ENCODE assay signal across 9 mouse cellular contexts in the genomic region with DNA sequence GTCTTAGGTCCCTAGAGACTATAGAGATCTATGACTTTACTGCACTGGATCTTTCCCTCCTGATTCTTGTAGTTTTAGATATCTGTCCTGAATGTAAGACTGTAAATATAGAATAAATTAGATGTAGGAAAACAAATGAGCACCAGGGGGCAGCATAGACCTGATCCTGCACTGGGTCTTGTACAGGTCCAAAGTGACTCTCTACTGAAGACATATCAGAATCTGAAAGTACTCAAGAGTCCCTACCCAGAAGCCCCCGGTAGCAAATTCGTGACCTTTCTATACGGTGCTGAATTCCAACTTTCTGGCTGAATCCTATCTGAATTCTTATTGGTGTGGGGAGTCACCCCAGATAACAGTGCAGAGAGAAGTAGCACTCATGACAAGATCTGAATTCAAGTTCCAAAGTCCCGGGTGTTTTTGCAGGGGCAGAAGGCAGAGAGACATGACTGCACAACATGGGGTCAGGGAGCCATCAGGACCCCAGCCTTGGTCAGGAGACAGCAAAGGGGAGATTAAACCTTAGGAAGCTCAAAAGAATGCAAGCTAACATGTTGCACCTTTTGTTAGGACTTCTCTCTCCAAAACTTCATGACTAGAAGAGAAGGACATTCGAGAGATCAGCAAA.
DNase-seq lines count a peak whose midpoint lies in the region; ATAC-seq and TF ChIP-seq lines count a peak whose summit lies in the region.
"Had no signal": no experiment of that assay in that cellular context is flagged by ENCODE, and none has a peak within 500 bp of the region (broad histone marks: within the 10 kb centered on the region; RNA-seq: fewer than 3 reads in every experiment).

No protein-coding gene starts in this region.

- 50% methylated on average over 5 of the region's 5 CpGs for WGBS in heart, embryonic 11.5 days (ENCODE audit: insufficient replicate concordance)
- WGBS in heart, embryonic 16.5 days: 45% methylated on average over 5 of the region's 5 CpGs
- WGBS in kidney, postnatal 0 days: 58% methylated on average over 5 of the region's 5 CpGs
- 38% methylated on average over 5 of the region's 5 CpGs for WGBS in lung, postnatal 0 days

- ATAC-seq in heart, embryonic 11.5 days (replicated peaks; ENCODE audit: insufficient number of reproducible peaks, low FRiP score, low TSS enrichment): no peak
- ATAC-seq in heart, embryonic 16.5 days (replicated peaks; ENCODE audit: extremely low read depth, insufficient read depth, low FRiP score): peak; percentile 60
- peak; percentile 61; the same call in 1 of the 2 replicates for ATAC-seq in kidney, postnatal 0 days (replicated peaks; ENCODE audit: low FRiP score, low read depth)
- peak; percentile 55 for ATAC-seq in lung, postnatal 0 days

- H3K36me3 ChIP-seq in heart, embryonic 11.5 days (ENCODE audit: control insufficient read depth, insufficient read depth, low read length): no peaks in the 10 kb centered on the region
- H3K36me3 ChIP-seq in heart, embryonic 16.5 days (ENCODE audit: control insufficient read depth, insufficient read depth): no peaks in the 10 kb centered on the region
- no peaks in the 10 kb centered on the region for H3K36me3 ChIP-seq in kidney, postnatal 0 days (ENCODE audit: insufficient read depth, low read length)
- no peaks in the 10 kb centered on the region for H3K36me3 ChIP-seq in lung, postnatal 0 days (ENCODE audit: insufficient read depth, low read length)

- H3K27me3 ChIP-seq in heart, embryonic 11.5 days (ENCODE audit: control insufficient read depth, insufficient read depth, low read length): no peaks in the 10 kb centered on the region
- no peaks in the 10 kb centered on the region for H3K27me3 ChIP-seq in heart, embryonic 16.5 days (ENCODE audit: control insufficient read depth, insufficient read depth, low read length)
- no peaks in the 10 kb centered on the region for H3K27me3 ChIP-seq in kidney, postnatal 0 days (ENCODE audit: insufficient read depth, low read length)
- H3K27me3 ChIP-seq in lung, postnatal 0 days (replicated peaks; ENCODE audit: insufficient read depth, low read length): no peaks in the 10 kb centered on the region

- peak; percentile 88 for TF ChIP-seq CTCF in kidney, postnatal 0 days (IDR thresholded peaks at IDR 0.05; ENCODE audit: low read depth)
- peak; percentile 84 for TF ChIP-seq CTCF in lung, postnatal 0 days (IDR thresholded peaks at IDR 0.05)

- H3K4me3 ChIP-seq in heart, embryonic 11.5 days (ENCODE audit: low read depth, low read length): no peak overlapping the region
- H3K4me3 ChIP-seq in heart, embryonic 16.5 days (ENCODE audit: low read length): no peak overlapping the region
- H3K4me3 ChIP-seq in kidney, postnatal 0 days (replicated peaks; ENCODE audit: low read depth, low read length): no peak overlapping the region
- no peak overlapping the region for H3K4me3 ChIP-seq in lung, postnatal 0 days (ENCODE audit: low read depth, low read length)

- H3K4me1 ChIP-seq in heart, embryonic 11.5 days (ENCODE audit: control insufficient read depth, insufficient read depth, low read length): no peaks in the 10 kb centered on the region
- H3K4me1 ChIP-seq in heart, embryonic 16.5 days (ENCODE audit: control insufficient read depth, insufficient read depth, low read length): 0 out of 2 replicates have a peak, but pooled peaks cover 4% of the 10 kb centered on the region
- H3K4me1 ChIP-seq in kidney, postnatal 0 days (replicated peaks; ENCODE audit: insufficient read depth, low read length): no peaks in the 10 kb centered on the region
- H3K4me1 ChIP-seq in lung, postnatal 0 days (ENCODE audit: insufficient read depth, low read depth, low read length): no peaks in the 10 kb centered on the region

- H3K9ac ChIP-seq in heart, embryonic 11.5 days (ENCODE audit: low read depth, low read length): no peak overlapping the region
- H3K9ac ChIP-seq in heart, embryonic 16.5 days (ENCODE audit: low read length): no peak overlapping the region
- no peak overlapping the region for H3K9ac ChIP-seq in kidney, postnatal 0 days (ENCODE audit: low read depth, low read length)
- no peak overlapping the region for H3K9ac ChIP-seq in lung, postnatal 0 days (replicated peaks; ENCODE audit: low read depth)

- no peak for TF ChIP-seq EP300 in lung, postnatal 0 days (IDR thresholded peaks at IDR 0.05)

- no peak overlapping the region for H3K27ac ChIP-seq in heart, embryonic 11.5 days (ENCODE audit: low read depth, low read length)
- no peak overlapping the region for H3K27ac ChIP-seq in heart, embryonic 16.5 days (ENCODE audit: low read length)
- H3K27ac ChIP-seq in kidney, postnatal 0 days: no peak overlapping the region
- no peak overlapping the region for H3K27ac ChIP-seq in lung, postnatal 0 days (ENCODE audit: low read length)
- H3K27ac ChIP-seq: macrophage had no signal

- no peak overlapping the region for H3K4me2 ChIP-seq in heart, embryonic 11.5 days
- H3K4me2 ChIP-seq in heart, embryonic 16.5 days (ENCODE audit: low read depth, low read length): 0 out of 2 replicates have a peak overlapping the region, but pooled peaks have one; percentile 21
- no peak overlapping the region for H3K4me2 ChIP-seq in kidney, postnatal 0 days (ENCODE audit: low read length)
- no peak overlapping the region for H3K4me2 ChIP-seq in lung, postnatal 0 days (replicated peaks; ENCODE audit: low read depth, low read length)

- DNase-seq in heart, adult 18-20 months: peak; percentile 35 to 86
- DNase-seq in adrenal gland, adult 18-20 months (ENCODE audit: low spot score in 2 of 2): peak; percentile 36 to 56
- peak; percentile 64 for DNase-seq in embryo, embryonic 11.5 days (ENCODE audit: low read depth, low spot score)
- peak; percentile 88 for DNase-seq in kidney, postnatal 0 days (ENCODE audit: low spot score)
- peak; percentile 85 for DNase-seq in lung, postnatal 0 days (ENCODE audit: low spot score)
- DNase-seq in retina, postnatal 7 days (ENCODE audit: low read depth, low spot score): peak; percentile 60

- no peaks in the 10 kb centered on the region for H3K9me3 ChIP-seq in heart, embryonic 11.5 days (replicated peaks; ENCODE audit: control insufficient read depth, low read length)
- H3K9me3 ChIP-seq in heart, embryonic 16.5 days (replicated peaks; ENCODE audit: control insufficient read depth, low read length): no peaks in the 10 kb centered on the region
- no peaks in the 10 kb centered on the region for H3K9me3 ChIP-seq in kidney, postnatal 0 days (replicated peaks; ENCODE audit: low read length)
- H3K9me3 ChIP-seq in lung, postnatal 0 days (ENCODE audit: low read length): no peaks in the 10 kb centered on the region
